In the genomic region with DNA sequence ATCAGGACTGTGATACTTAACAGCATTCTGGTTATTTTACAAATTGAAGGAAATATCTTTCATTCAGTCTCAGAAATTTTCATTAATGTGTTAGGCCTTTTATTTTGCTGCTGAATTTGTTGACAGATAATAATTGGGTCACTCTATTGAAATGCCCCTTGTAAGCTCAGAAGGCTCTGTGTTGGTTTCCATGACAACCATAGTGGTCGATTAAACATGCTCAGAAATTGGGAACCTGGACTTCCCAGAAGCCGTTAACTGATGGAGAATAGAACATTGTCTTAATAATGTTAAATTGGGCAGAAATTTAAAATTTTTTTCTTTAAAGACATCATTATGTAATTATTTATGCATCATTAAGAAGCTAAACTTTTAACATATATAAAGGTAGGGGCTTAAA, we compare ENCODE assay signal across 14 mouse cellular contexts. TPM values are rescaled to one million over a fixed set of nuclear protein-coding genes. Genes with fewer than 3 reads are reported as not detected.
DNase-seq lines count a peak whose midpoint lies in the region; ATAC-seq lines count a peak whose summit lies in the region.
"Had no signal": no experiment of that assay in that cellular context is flagged by ENCODE, and none has a peak within 500 bp of the region (broad histone marks: within the 10 kb centered on the region; RNA-seq: fewer than 3 reads in every experiment).

No protein-coding gene starts in this region.

- H3K4me1 ChIP-seq in midbrain, embryonic 11.5 days (ENCODE audit: control insufficient read depth, insufficient read depth, low read length): 0 out of 2 replicates have a peak, but pooled peaks cover 2% of the 10 kb centered on the region
- peaks cover 31% of the 10 kb centered on the region for H3K4me1 ChIP-seq in midbrain, embryonic 10.5 days
- no peaks in the 10 kb centered on the region; the same call in 1 of the 2 replicates for H3K4me1 ChIP-seq in forebrain, embryonic 11.5 days (replicated peaks; ENCODE audit: control insufficient read depth, insufficient read depth, low read length)
- H3K4me1 ChIP-seq in hindbrain, embryonic 15.5 days (replicated peaks): 0 out of 2 replicates have a peak, but pooled peaks cover 3% of the 10 kb centered on the region

- no peak overlapping the region for H3K4me3 ChIP-seq in midbrain, embryonic 11.5 days (ENCODE audit: low read depth, low read length)
- no peak overlapping the region for H3K4me3 ChIP-seq in midbrain, embryonic 10.5 days
- no peak overlapping the region for H3K4me3 ChIP-seq in forebrain, embryonic 11.5 days (ENCODE audit: low read depth, low read length)
- H3K4me3 ChIP-seq in hindbrain, embryonic 15.5 days: no peak overlapping the region

- no peak overlapping the region for H3K4me2 ChIP-seq in midbrain, embryonic 11.5 days
- no peak overlapping the region for H3K4me2 ChIP-seq in forebrain, embryonic 11.5 days (ENCODE audit: low read depth, low read length, severe bottlenecking)
- no peak overlapping the region for H3K4me2 ChIP-seq in hindbrain, embryonic 15.5 days
- H3K4me2 ChIP-seq: liver, embryonic 11.5 days had no signal

- ATAC-seq in midbrain, embryonic 11.5 days (ENCODE audit: low FRiP score): peak; percentile 91
- ATAC-seq in forebrain, embryonic 11.5 days (replicated peaks; ENCODE audit: low FRiP score): peak; percentile 93
- ATAC-seq in hindbrain, embryonic 15.5 days (ENCODE audit: low FRiP score, low read depth): peak; percentile 70; the same call in 1 of the 2 replicates
- ATAC-seq in CD4-positive, CD25-positive, alpha-beta regulatory T cell, adult 4 months: no peak

- peak; percentile 95 for DNase-seq in midbrain, embryonic 11.5 days (ENCODE audit: low spot score, missing footprints)
- DNase-seq in midbrain, embryonic 10.5 days (ENCODE audit: low spot score): no peak
- no peak for DNase-seq in forebrain, embryonic 11.5 days (ENCODE audit: low spot score)
- DNase-seq in retina, embryonic 14.5 days (ENCODE audit: low spot score): peak; percentile 96
- DNase-seq in heart, postnatal 4 days: no peak
- DNase-seq in lung, postnatal 36 days: no peak
- DNase-seq: heart, postnatal 10 days; kidney, adult 11 months; kidney, postnatal 4 days; spleen, adult 18-20 months had no signal

- no peaks in the 10 kb centered on the region for H3K9me3 ChIP-seq in midbrain, embryonic 11.5 days (ENCODE audit: control insufficient read depth, low read length)
- no peaks in the 10 kb centered on the region for H3K9me3 ChIP-seq in midbrain, embryonic 10.5 days (replicated peaks)
- H3K9me3 ChIP-seq in forebrain, embryonic 11.5 days (ENCODE audit: control insufficient read depth, low read length): no peaks in the 10 kb centered on the region
- no peaks in the 10 kb centered on the region for H3K9me3 ChIP-seq in hindbrain, embryonic 15.5 days

- no peak overlapping the region for H3K27ac ChIP-seq in midbrain, embryonic 11.5 days (ENCODE audit: low read depth, low read length)
- H3K27ac ChIP-seq in midbrain, embryonic 10.5 days (replicated peaks): no peak overlapping the region
- no peak overlapping the region for H3K27ac ChIP-seq in forebrain, embryonic 11.5 days (ENCODE audit: low read depth, low read length)
- no peak overlapping the region for H3K27ac ChIP-seq in hindbrain, embryonic 15.5 days (replicated peaks)

- no peak overlapping the region for H3K9ac ChIP-seq in midbrain, embryonic 11.5 days (ENCODE audit: low read length)
- no peak overlapping the region for H3K9ac ChIP-seq in forebrain, embryonic 11.5 days (ENCODE audit: low read length)
- H3K9ac ChIP-seq in hindbrain, embryonic 15.5 days: no peak overlapping the region

- H3K36me3 ChIP-seq in midbrain, embryonic 11.5 days (ENCODE audit: control insufficient read depth, insufficient read depth, low read length): no peaks in the 10 kb centered on the region
- no peaks in the 10 kb centered on the region for H3K36me3 ChIP-seq in midbrain, embryonic 10.5 days
- H3K36me3 ChIP-seq in forebrain, embryonic 11.5 days (ENCODE audit: control insufficient read depth, insufficient read depth, low read length): no peaks in the 10 kb centered on the region
- no peaks in the 10 kb centered on the region for H3K36me3 ChIP-seq in hindbrain, embryonic 15.5 days

- whole genome bisulfite sequencing in midbrain, embryonic 11.5 days: 11% methylated on average over 2 of the region's 2 CpGs
- 16% methylated on average over 2 of the region's 2 CpGs for WGBS in midbrain, embryonic 10.5 days
- WGBS in forebrain, embryonic 11.5 days: 10% methylated on average over 2 of the region's 2 CpGs
- WGBS in hindbrain, embryonic 15.5 days: 10% methylated on average over 2 of the region's 2 CpGs

- H3K27me3 ChIP-seq in midbrain, embryonic 11.5 days (ENCODE audit: control insufficient read depth, insufficient read depth, low read length): no peaks in the 10 kb centered on the region
- no peaks in the 10 kb centered on the region for H3K27me3 ChIP-seq in midbrain, embryonic 10.5 days (ENCODE audit: low read depth, poor library complexity, severe bottlenecking)
- peaks cover 3% of the 10 kb centered on the region; the same call in 1 of the 2 replicates for H3K27me3 ChIP-seq in forebrain, embryonic 11.5 days (ENCODE audit: control insufficient read depth, insufficient read depth, low read length)
- H3K27me3 ChIP-seq in hindbrain, embryonic 15.5 days: no peaks in the 10 kb centered on the region

RNA-seq across cellular contexts. Expression of a gene that starts 20.9 kb away (rescaled TPM):
- polyA plus RNA-seq in midbrain, embryonic 11.5 days (2014; fragmentation: Nextera tagmentation; extraction: Ambion mirVana): 163 and 190 TPM in 2 replicates
- polyA plus RNA-seq in midbrain, embryonic 10.5 days (2016; fragmentation: Nextera tagmentation; extraction: Ambion mirVana): 46.6 and 93.3 TPM in 2 replicates
- polyA plus RNA-seq in forebrain, embryonic 11.5 days (2014; fragmentation: Nextera tagmentation; extraction: Ambion mirVana): 95.2 and 99.8 TPM in 2 replicates
- 461 and 473 TPM in 2 replicates for polyA plus RNA-seq in hindbrain, embryonic 15.5 days (2015; fragmentation: Nextera tagmentation; extraction: Ambion mirVana)
- 10 to 100 TPM; 11.2 to 14.6 TPM for total RNA-seq in heart, postnatal 4 days (2021)
- not detected for polyA plus RNA-seq in CD4-positive, CD25-positive, alpha-beta regulatory T cell, adult 4 months (2017; shearing (Covaris generic))
- total RNA-seq: granulocyte monocyte progenitor cell, adult 5-6 weeks had no signal

Comparison
In these comparisons a context has a peak if more than half of its experiments do, and no peak if none do; other contexts are left out.
1. DNase-seq: peak in midbrain, embryonic 11.5 days (single experiment) and retina, embryonic 14.5 days (single experiment); none in midbrain, embryonic 10.5 days (single experiment), forebrain, embryonic 11.5 days (single experiment), heart, postnatal 4 days (single experiment) and lung, postnatal 36 days (single experiment).
2. RNA of a gene that starts 20.9 kb away (polyA plus RNA-seq): 461 to 473 TPM in hindbrain, embryonic 15.5 days, 163 to 190 TPM in midbrain, embryonic 11.5 days, 95.2 to 99.8 TPM in forebrain, embryonic 11.5 days and 46.6 to 93.3 TPM in midbrain, embryonic 10.5 days; not detected in CD4-positive, CD25-positive, alpha-beta regulatory T cell, adult 4 months; every median in the first group is over 10 times any median in the second.